Mouse (Mus musculus) kidney, embryonic 14.5 days (tissue): ENCODE results near the gene Slc16a8. TPM values are rescaled to one million over a fixed set of nuclear protein-coding genes. Genes with fewer than 3 reads are reported as not detected.

ENCODE experiments used
- ATAC-seq: fragments of 200-750 bp; cut with Nextera tagmentation; 2 replicates; pipeline ENCODE4 v1.8.0; 2017; ENCODE audit warnings: moderate number of reproducible peaks, mild to moderate bottlenecking, moderate TSS enrichment, moderate library complexity; ENCODE audit not compliant: low FRiP score, low TSS enrichment
- H3K27ac ChIP-seq: fragments of 300-500 bp; sonication (generic); 2 replicates; pipeline ENCODE4 v1.5.1; 2014; ENCODE audit warnings: low read depth, mild to moderate bottlenecking, low read length, moderate library complexity, mixed read lengths
- H3K27me3 ChIP-seq: fragments of 300-500 bp; sonication (generic); 2 replicates; pipeline ENCODE4 v1.6.1; 2014; ENCODE audit warnings: mild to moderate bottlenecking, low read length; ENCODE audit not compliant: control insufficient read depth, insufficient read depth
- H3K36me3 ChIP-seq: fragments of 300-500 bp; sonication (generic); 2 replicates; pipeline ENCODE4 v1.6.1; 2014; ENCODE audit warnings: low read length, mixed read lengths; ENCODE audit not compliant: control insufficient read depth, insufficient read depth
- H3K4me1 ChIP-seq: fragments of 300-500 bp; sonication (generic); 2 replicates; pipeline ENCODE4 v1.6.1; 2014; ENCODE audit warnings: low read length, mixed read lengths; ENCODE audit not compliant: control insufficient read depth, insufficient read depth
- H3K4me2 ChIP-seq: fragments of 300-500 bp; sonication (generic); replicated peaks from 2 replicates; pipeline ENCODE4 v1.6.1; 2014; ENCODE audit warnings: low read depth, mild to moderate bottlenecking, low read length
- H3K4me3 ChIP-seq: fragments of 300-500 bp; sonication (generic); 2 replicates; pipeline ENCODE4 v1.5.1; 2014; ENCODE audit warnings: mild to moderate bottlenecking, low read length
- H3K9ac ChIP-seq: fragments of 300-500 bp; sonication (generic); 2 replicates; pipeline ENCODE4 v1.6.1; 2014; ENCODE audit warnings: low read depth, mild to moderate bottlenecking, low read length, moderate library complexity
- H3K9me3 ChIP-seq: fragments of 300-500 bp; sonication (generic); 2 replicates; pipeline ENCODE4 v1.6.1; 2016; ENCODE audit warnings: low read length; ENCODE audit not compliant: control insufficient read depth
- WGBS: fragments of 180-500 bp; shearing (Covaris S2); extraction: QIAGEN DNeasy Blood & Tissue Kit; methylation state at CpG from one replicate; pipeline ENCODE4 v1.1.7; 2014; 5-methylcytosine and 5-hydroxymethylcytosine counted together
- polyA plus RNA-seq: library from polyadenylated mRNA; unstranded; fragments of >200 nt; fragmentation: Nextera tagmentation; extraction: Ambion mirVana; gene quantifications from 2 replicates; pipeline ENCODE4 v1.2.1, GENCODE M21; 2014

The Slc16a8 gene
- 0.39 and 0.50 TPM in 2 replicates for polyA plus RNA-seq

GRCm38 (mm10) chr15:79254661-79255060 is at the start of gene Slc16a8:
Gene Slc16a8, minus strand, starts transcription at chr15:79254761.
- no peak within 1 kb of the TSS for H3K4me2 ChIP-seq
- no peak within 1 kb of the TSS for H3K27ac ChIP-seq
- no peaks in the 10 kb centered on the region for H3K9me3 ChIP-seq
- no peak within 1 kb of the TSS for H3K4me3 ChIP-seq
- peaks cover 19% of the 10 kb centered on the region for H3K27me3 ChIP-seq
- ATAC-seq = no peak
- no peaks in the 10 kb centered on the region for H3K36me3 ChIP-seq
- no peak within 1 kb of the TSS for H3K9ac ChIP-seq
- 44% methylated on average over 3 of the region's 3 CpGs for WGBS
- peaks cover 11% of the 10 kb centered on the region for H3K4me1 ChIP-seq

GRCm38 (mm10) chr15:79303725-79304124 is 49.2 kb upstream of the Slc16a8 start:
- Histone ChIP-seq H3K27me3 (no peaks in the 10 kb centered on the region; the same call in 1 of the 2 replicates), H3K4me3 (no peak overlapping the region), H3K4me2 (no peak overlapping the region), H3K4me1 (no peaks in the 10 kb centered on the region), H3K9me3 (no peaks in the 10 kb centered on the region), H3K36me3 (peaks cover 13% of the 10 kb centered on the region; the same call in 1 of the 2 replicates), H3K9ac (no peak overlapping the region), H3K27ac (no peak overlapping the region)
- ATAC-seq = no peak
- 84% methylated on average over 8 of the region's 8 CpGs for WGBS

GRCm38 (mm10) chr15:79299563-79300155 is 45.1 kb upstream of the Slc16a8 start:
- H3K9me3 ChIP-seq = no peaks in the 10 kb centered on the region
- no peak overlapping the region for H3K27ac ChIP-seq
- peaks cover 2% of the 10 kb centered on the region; the same call in 1 of the 2 replicates for H3K36me3 ChIP-seq
- H3K4me1 ChIP-seq = no peaks in the 10 kb centered on the region
- no peak overlapping the region for H3K4me3 ChIP-seq
- ATAC-seq = no peak
- WGBS = 67% methylated on average over 2 of the region's 2 CpGs
- H3K27me3 ChIP-seq = no peaks in the 10 kb centered on the region
- no peak overlapping the region for H3K4me2 ChIP-seq
- H3K9ac ChIP-seq = no peak overlapping the region

GRCm38 (mm10) chr15:79298553-79298952 is 44.0 kb upstream of the Slc16a8 start:
- Histone ChIP-seq H3K4me1 (no peaks in the 10 kb centered on the region), H3K9me3 (no peaks in the 10 kb centered on the region), H3K4me3 (no peak overlapping the region), H3K36me3 (peaks cover 2% of the 10 kb centered on the region; the same call in 1 of the 2 replicates), H3K9ac (no peak overlapping the region), H3K27ac (no peak overlapping the region), H3K27me3 (no peaks in the 10 kb centered on the region), H3K4me2 (no peak overlapping the region)
- 89% methylated on average over 6 of the region's 6 CpGs for WGBS
- ATAC-seq = no peak

- H3K9ac ChIP-seq = no peak overlapping the region
- no peaks in the 10 kb centered on the region for H3K27me3 ChIP-seq
- H3K36me3 ChIP-seq = peaks cover 5% of the 10 kb centered on the region; the same call in 1 of the 2 replicates
- no peak overlapping the region for H3K27ac ChIP-seq
- no peaks in the 10 kb centered on the region for H3K4me1 ChIP-seq
- WGBS = 91% methylated on average over 9 of the region's 9 CpGs
- no peak overlapping the region for H3K4me3 ChIP-seq
- no peaks in the 10 kb centered on the region for H3K9me3 ChIP-seq
- no peak overlapping the region for H3K4me2 ChIP-seq
- no peak for ATAC-seq
Measured at GRCm38 (mm10) chr15:79292779-79293178, 38.2 kb upstream of the Slc16a8 start.

- 42% methylated on average over 3 of the region's 3 CpGs for WGBS
- no peaks in the 10 kb centered on the region for H3K9me3 ChIP-seq
- no peak overlapping the region for H3K27ac ChIP-seq
- H3K4me2 ChIP-seq = no peak overlapping the region
- no peak for ATAC-seq
- no peaks in the 10 kb centered on the region for H3K27me3 ChIP-seq
- H3K4me3 ChIP-seq = no peak overlapping the region
- H3K4me1 ChIP-seq = 0 out of 2 replicates have a peak, but pooled peaks cover 4% of the 10 kb centered on the region
- H3K9ac ChIP-seq = no peak overlapping the region
- peaks cover 9% of the 10 kb centered on the region for H3K36me3 ChIP-seq
Measured at GRCm38 (mm10) chr15:79290340-79290739, 35.8 kb upstream of the Slc16a8 start.

GRCm38 (mm10) chr15:79289441-79289840 is 34.9 kb upstream of the Slc16a8 start:
- Histone ChIP-seq H3K27me3 (no peaks in the 10 kb centered on the region), H3K9ac (no peak overlapping the region), H3K27ac (no peak overlapping the region), H3K4me2 (no peak overlapping the region), H3K9me3 (no peaks in the 10 kb centered on the region), H3K4me1 (0 out of 2 replicates have a peak, but pooled peaks cover 9% of the 10 kb centered on the region), H3K36me3 (peaks cover 9% of the 10 kb centered on the region), H3K4me3 (no peak overlapping the region)
- ATAC-seq = no peak
- WGBS = 63% methylated on average over 12 of the region's 12 CpGs

GRCm38 (mm10) chr15:79288387-79288786 is 33.8 kb upstream of the Slc16a8 start:
- Histone ChIP-seq H3K27me3 (no peaks in the 10 kb centered on the region), H3K27ac (no peak overlapping the region), H3K4me1 (0 out of 2 replicates have a peak, but pooled peaks cover 9% of the 10 kb centered on the region), H3K9ac (no peak overlapping the region), H3K9me3 (no peaks in the 10 kb centered on the region), H3K4me3 (no peak overlapping the region), H3K4me2 (no peak overlapping the region), H3K36me3 (peaks cover 9% of the 10 kb centered on the region)
- 90% methylated on average over 3 of the region's 3 CpGs for WGBS
- no peak for ATAC-seq

GRCm38 (mm10) chr15:79287091-79287490 is 32.5 kb upstream of the Slc16a8 start:
- Histone ChIP-seq H3K4me2 (no peak overlapping the region), H3K4me3 (no peak overlapping the region), H3K36me3 (peaks cover 9% of the 10 kb centered on the region), H3K27me3 (no peaks in the 10 kb centered on the region), H3K4me1 (0 out of 2 replicates have a peak, but pooled peaks cover 9% of the 10 kb centered on the region), H3K9me3 (no peaks in the 10 kb centered on the region), H3K9ac (no peak overlapping the region), H3K27ac (no peak overlapping the region)
- no peak for ATAC-seq
- WGBS = 92% methylated on average over 7 of the region's 7 CpGs
